Mouse (Mus musculus) G1E (cell line): ENCODE measurements around the gene Mmp27.

Experiments used
- CTCF ChIP-seq: IDR thresholded peaks from 2 replicates; pipeline ENCODE4 v1.5.1; 2012; ENCODE audit warnings: low read depth, low read length, inconsistent platforms, mixed read lengths
- GATA1 ChIP-seq: IDR thresholded peaks from 2 replicates; pipeline ENCODE4 v1.6.1; 2012; ENCODE audit warnings: borderline replicate concordance, low read length, inconsistent platforms, mixed read lengths

DNA sequence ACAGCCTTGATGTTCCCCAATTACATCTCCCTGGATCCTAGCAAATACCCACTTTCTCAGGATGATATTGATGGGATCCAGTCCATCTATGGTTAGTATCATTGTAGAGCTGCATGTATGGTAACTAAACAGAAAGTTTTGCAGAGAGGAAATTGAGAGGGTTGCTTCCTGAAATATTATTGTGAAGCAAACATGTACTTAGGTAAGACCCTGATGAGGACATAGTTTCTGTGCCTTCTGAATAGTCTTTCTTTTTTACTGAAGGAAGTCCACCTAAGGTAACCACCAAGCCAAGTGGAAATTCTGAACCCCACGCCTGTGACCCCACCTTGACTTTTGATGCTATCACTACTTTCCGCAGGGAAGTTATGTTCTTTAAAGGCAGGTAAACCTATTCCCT is 6.2 kb downstream of the Mmp27 start:
- no peak for TF ChIP-seq CTCF
- TF ChIP-seq GATA1: no peak
